Mouse (Mus musculus) lung, embryonic 16.5 days (tissue): ENCODE results near the gene Nfam1. TPM values are rescaled to one million over a fixed set of nuclear protein-coding genes. Genes with fewer than 3 reads are reported as not detected.

Experiments used
- ATAC-seq: fragments of 200-750 bp; cut with Nextera tagmentation; 2 replicates; pipeline ENCODE4 v1.8.0; 2017; ENCODE audit warnings: low read depth, mild to moderate bottlenecking, moderate library complexity
- H3K27ac ChIP-seq: fragments of 300-500 bp; sonication (generic); 2 replicates; pipeline ENCODE4 v1.5.1; 2014; ENCODE audit warnings: mild to moderate bottlenecking, control low read depth, low read length
- H3K27me3 ChIP-seq: fragments of 300-500 bp; sonication (generic); 2 replicates; pipeline ENCODE4 v1.6.1; 2014; ENCODE audit warnings: low read depth, low read length, mixed read lengths; ENCODE audit not compliant: control insufficient read depth, insufficient read depth
- H3K36me3 ChIP-seq: fragments of 300-500 bp; sonication (generic); 2 replicates; pipeline ENCODE4 v1.6.1; 2014; ENCODE audit warnings: low read length; ENCODE audit not compliant: control insufficient read depth, insufficient read depth
- H3K4me1 ChIP-seq: fragments of 300-500 bp; sonication (generic); replicated peaks from 2 replicates; pipeline ENCODE4 v1.6.1; 2014; ENCODE audit warnings: low read length, mixed read lengths; ENCODE audit not compliant: control insufficient read depth, insufficient read depth
- H3K4me2 ChIP-seq: fragments of 300-500 bp; sonication (generic); 2 replicates; pipeline ENCODE4 v1.6.1; 2014; ENCODE audit warnings: low read depth, low read length, control low read depth
- H3K4me3 ChIP-seq: fragments of 300-500 bp; sonication (generic); 2 replicates; pipeline ENCODE4 v1.5.1; 2014; ENCODE audit warnings: mild to moderate bottlenecking, low read length, control low read depth
- H3K9ac ChIP-seq: fragments of 300-500 bp; sonication (generic); 2 replicates; pipeline ENCODE4 v1.6.1; 2014; ENCODE audit warnings: low read length, control low read depth
- H3K9me3 ChIP-seq: fragments of 300-500 bp; sonication (generic); 2 replicates; pipeline ENCODE4 v1.6.1; 2016; ENCODE audit warnings: low read length; ENCODE audit not compliant: control insufficient read depth
- WGBS: fragments of 180-500 bp; shearing (Covaris S2); extraction: QIAGEN DNeasy Blood & Tissue Kit; methylation state at CpG from one replicate; pipeline ENCODE4 v1.1.7; 2014; 5-methylcytosine and 5-hydroxymethylcytosine counted together
- polyA plus RNA-seq: library from polyadenylated mRNA; unstranded; fragments of >200 nt; fragmentation: Nextera tagmentation; extraction: Ambion mirVana; gene quantifications from 2 replicates; pipeline ENCODE4 v1.2.1, GENCODE M21; 2015

The Nfam1 gene
- polyA plus RNA-seq, 1 experiment from 2014 or later: 4.3 TPM

GRCm38 (mm10) chr15:83043362-83043708 is 10.2 kb upstream of the Nfam1 start:
- Histone ChIP-seq H3K4me3 (no peak overlapping the region), H3K9me3 (peaks cover 3% of the 10 kb centered on the region; the same call in 1 of the 2 replicates), H3K9ac (no peak overlapping the region), H3K4me1 (peaks cover 12% of the 10 kb centered on the region), H3K36me3 (no peaks in the 10 kb centered on the region), H3K27ac (no peak overlapping the region), H3K4me2 (no peak overlapping the region), H3K27me3 (no peaks in the 10 kb centered on the region)
- ATAC-seq: no peak
- WGBS: 55% methylated on average over 22 of the region's 22 CpGs

- Histone ChIP-seq H3K4me3 (no peak overlapping the region), H3K27ac (no peak overlapping the region), H3K4me1 (peaks cover 16% of the 10 kb centered on the region), H3K27me3 (no peaks in the 10 kb centered on the region), H3K9me3 (peaks cover 3% of the 10 kb centered on the region; the same call in 1 of the 2 replicates), H3K9ac (no peak overlapping the region), H3K36me3 (no peaks in the 10 kb centered on the region), H3K4me2 (no peak overlapping the region)
- WGBS: 10% methylated on average over 6 of the region's 6 CpGs
- ATAC-seq: no peak
Observed at GRCm38 (mm10) chr15:83042655-83043361, 9.7 kb upstream of the Nfam1 start.

- H3K27ac ChIP-seq: no peak overlapping the region
- WGBS: 22% methylated on average over 2 of the region's 2 CpGs
- peak; percentile 39 for ATAC-seq
- H3K9ac ChIP-seq: no peak overlapping the region
- H3K36me3 ChIP-seq: no peaks in the 10 kb centered on the region
- no peak overlapping the region for H3K4me3 ChIP-seq
- no peaks in the 10 kb centered on the region for H3K27me3 ChIP-seq
- H3K4me2 ChIP-seq: no peak overlapping the region
- H3K4me1 ChIP-seq: peaks cover 26% of the 10 kb centered on the region
- no peaks in the 10 kb centered on the region for H3K9me3 ChIP-seq
Observed at GRCm38 (mm10) chr15:83040156-83040555, 7.0 kb upstream of the Nfam1 start.

GRCm38 (mm10) chr15:83038812-83039211 is 5.7 kb upstream of the Nfam1 start:
- H3K36me3 ChIP-seq: no peaks in the 10 kb centered on the region
- no peaks in the 10 kb centered on the region for H3K9me3 ChIP-seq
- peaks cover 9% of the 10 kb centered on the region; the same call in 1 of the 2 replicates for H3K27me3 ChIP-seq
- no peak overlapping the region for H3K4me2 ChIP-seq
- H3K4me3 ChIP-seq: no peak overlapping the region
- H3K4me1 ChIP-seq: peaks cover 27% of the 10 kb centered on the region
- H3K9ac ChIP-seq: no peak overlapping the region
- no peak for ATAC-seq
- H3K27ac ChIP-seq: no peak overlapping the region
- 67% methylated on average over 3 of the region's 3 CpGs for WGBS

- H3K4me3 ChIP-seq: no peak overlapping the region
- no peaks in the 10 kb centered on the region for H3K36me3 ChIP-seq
- peaks cover 31% of the 10 kb centered on the region for H3K4me1 ChIP-seq
- peaks cover 9% of the 10 kb centered on the region; the same call in 1 of the 2 replicates for H3K27me3 ChIP-seq
- no peak overlapping the region; the same call in 1 of the 2 replicates for H3K27ac ChIP-seq
- no peak overlapping the region for H3K9ac ChIP-seq
- ATAC-seq: peak; percentile 50
- H3K4me2 ChIP-seq: no peak overlapping the region
- 3% methylated on average over 8 of the region's 8 CpGs for WGBS
- no peaks in the 10 kb centered on the region for H3K9me3 ChIP-seq
Observed at GRCm38 (mm10) chr15:83037755-83038483, 4.8 kb upstream of the Nfam1 start.

- Histone ChIP-seq H3K27ac (no peak overlapping the region), H3K36me3 (no peaks in the 10 kb centered on the region), H3K9ac (no peak overlapping the region), H3K4me2 (no peak overlapping the region), H3K9me3 (no peaks in the 10 kb centered on the region), H3K4me1 (peaks cover 33% of the 10 kb centered on the region), H3K4me3 (no peak overlapping the region), H3K27me3 (peaks cover 9% of the 10 kb centered on the region; the same call in 1 of the 2 replicates)
- WGBS: 62% methylated on average over 14 of the region's 14 CpGs
- ATAC-seq: peak; percentile 34; the same call in 1 of the 2 replicates
Observed at GRCm38 (mm10) chr15:83036900-83037519, 3.9 kb upstream of the Nfam1 start.

GRCm38 (mm10) chr15:83036089-83036488 is 3.0 kb upstream of the Nfam1 start:
- H3K27ac ChIP-seq: no peak overlapping the region
- no peak overlapping the region for H3K4me3 ChIP-seq
- no peak for ATAC-seq
- H3K36me3 ChIP-seq: no peaks in the 10 kb centered on the region
- H3K9ac ChIP-seq: no peak overlapping the region
- 56% methylated on average over 7 of the region's 7 CpGs for WGBS
- no peaks in the 10 kb centered on the region for H3K9me3 ChIP-seq
- peaks cover 9% of the 10 kb centered on the region; the same call in 1 of the 2 replicates for H3K27me3 ChIP-seq
- peaks cover 33% of the 10 kb centered on the region for H3K4me1 ChIP-seq
- no peak overlapping the region for H3K4me2 ChIP-seq

- Histone ChIP-seq H3K27me3 (peaks cover 9% of the 10 kb centered on the region; the same call in 1 of the 2 replicates), H3K4me2 (no peak overlapping the region), H3K9ac (no peak overlapping the region), H3K9me3 (no peaks in the 10 kb centered on the region), H3K27ac (no peak overlapping the region), H3K4me3 (no peak overlapping the region), H3K36me3 (no peaks in the 10 kb centered on the region), H3K4me1 (peaks cover 37% of the 10 kb centered on the region)
- WGBS: 16% methylated on average over 17 of the region's 17 CpGs
- ATAC-seq: no peak
Observed at GRCm38 (mm10) chr15:83034275-83034977, 1.3 kb upstream of the Nfam1 start.
